Mouse (Mus musculus) left cerebral cortex, adult 18-20 months (tissue): ENCODE data around the gene Slc9a9. TPM values are rescaled to one million over a fixed set of nuclear protein-coding genes. Genes with fewer than 3 reads are reported as not detected.
A peak's percentile ranks its signal among the peaks of the same experiment; 100 is the strongest.

ENCODE experiments used
- DNase-seq, 2 experiments: peaks; one replicate each; pipeline ENCODE4 v3.0.0; 2021 to 2022; ENCODE audit warnings: low spot score in 2 of 2, mixed read lengths in 1 of 2
- total RNA-seq, 2 experiments: library from RNA; stranded (reverse); gene quantifications; 2 replicates each; pipeline ENCODE4 v1.2.3; 2021

Slc9a9 gene
- total RNA-seq, 2 experiments from 2014 or later, result 20.7 to 27.4 TPM

GRCm38 (mm10) chr9:94821268-94821667, 151.6 kb downstream of the Slc9a9 start:
- no peak for DNase-seq

DNA sequence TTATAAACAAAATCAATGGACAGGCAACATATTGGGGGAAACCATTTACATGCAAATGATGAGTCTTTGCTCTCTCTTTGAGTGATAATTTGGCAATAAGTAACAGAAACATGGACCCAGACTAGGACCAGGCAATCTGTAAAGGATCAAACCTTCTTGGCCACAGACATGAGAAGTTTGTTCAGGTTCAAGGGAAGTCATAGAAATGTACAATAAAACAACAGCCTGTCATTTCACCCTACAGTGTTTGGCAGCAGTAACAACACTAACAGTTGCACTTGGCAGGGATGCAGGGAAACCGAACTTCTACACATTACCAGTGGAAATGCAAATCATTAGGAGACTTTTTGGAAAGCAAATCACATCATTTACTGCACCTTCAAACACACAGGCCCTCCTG, 164.1 kb downstream of the Slc9a9 start:
- DNase-seq, result no peak

- no peak for DNase-seq
Observed at GRCm38 (mm10) chr9:94837384-94837783, 167.7 kb downstream of the Slc9a9 start.

GRCm38 (mm10) chr9:94838479-94839031, 168.8 kb downstream of the Slc9a9 start:
- no peak for DNase-seq

GRCm38 (mm10) chr9:94839204-94839603, 169.5 kb downstream of the Slc9a9 start:
- no peak for DNase-seq

GRCm38 (mm10) chr9:94840398-94840797, 170.7 kb downstream of the Slc9a9 start:
- DNase-seq, result no peak

DNA sequence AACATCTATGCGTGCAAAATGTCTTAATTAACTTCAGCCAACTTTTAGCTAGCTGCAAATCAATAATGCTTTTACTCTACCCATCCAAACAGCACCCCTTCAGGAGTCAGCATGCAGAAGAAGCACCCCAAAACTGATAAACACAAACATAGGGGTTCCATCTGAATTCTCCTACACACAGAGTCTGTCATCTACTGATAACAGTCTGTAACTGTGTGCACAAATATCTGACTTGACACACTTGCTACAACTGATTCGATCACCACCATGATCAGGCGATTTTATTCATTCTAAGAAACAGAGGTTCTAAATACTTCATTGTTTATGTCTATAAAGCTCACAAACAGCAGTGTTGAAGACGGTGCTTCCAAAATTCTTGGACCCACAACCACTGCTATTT, 171.3 kb downstream of the Slc9a9 start:
- DNase-seq, result no peak

DNA sequence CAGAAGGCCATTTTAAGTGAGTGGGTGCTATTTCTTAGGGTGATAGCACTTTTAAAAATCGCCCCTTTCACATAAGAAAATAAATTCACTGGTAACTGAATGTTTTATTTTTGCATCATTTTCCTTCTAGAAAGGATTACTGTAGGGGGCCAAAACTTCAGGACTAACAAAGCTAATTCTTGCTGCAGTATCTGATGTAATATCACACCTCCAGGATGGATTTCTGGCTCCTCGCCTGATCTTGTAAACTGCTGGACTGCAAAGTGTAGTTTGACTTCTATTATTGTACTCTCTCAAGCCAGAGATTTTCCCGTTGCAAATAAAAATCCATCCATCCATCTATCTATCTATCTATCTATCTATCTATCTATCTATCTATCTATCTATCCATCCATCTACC, 174.5 kb downstream of the Slc9a9 start:
- DNase-seq, result no peak

GRCm38 (mm10) chr9:94847624-94848023, 177.9 kb downstream of the Slc9a9 start:
- DNase-seq, result no peak

- DNase-seq, result no peak
Observed at GRCm38 (mm10) chr9:94851550-94851949, 181.8 kb downstream of the Slc9a9 start.

GRCm38 (mm10) chr9:94856093-94856492, 186.4 kb downstream of the Slc9a9 start:
- no peak for DNase-seq

GRCm38 (mm10) chr9:94868557-94868956, 198.8 kb downstream of the Slc9a9 start:
- no peak for DNase-seq

- DNase-seq, result no peak
Observed at GRCm38 (mm10) chr9:94869023-94869799, 199.5 kb downstream of the Slc9a9 start.

GRCm38 (mm10) chr9:94882517-94882916, 212.8 kb downstream of the Slc9a9 start:
- peak; percentile 3 to 5 for DNase-seq

GRCm38 (mm10) chr9:94883435-94883834, 213.7 kb downstream of the Slc9a9 start:
- DNase-seq, result no peak

- DNase-seq, result no peak
Observed at GRCm38 (mm10) chr9:94885151-94885550, 215.4 kb downstream of the Slc9a9 start.

DNA sequence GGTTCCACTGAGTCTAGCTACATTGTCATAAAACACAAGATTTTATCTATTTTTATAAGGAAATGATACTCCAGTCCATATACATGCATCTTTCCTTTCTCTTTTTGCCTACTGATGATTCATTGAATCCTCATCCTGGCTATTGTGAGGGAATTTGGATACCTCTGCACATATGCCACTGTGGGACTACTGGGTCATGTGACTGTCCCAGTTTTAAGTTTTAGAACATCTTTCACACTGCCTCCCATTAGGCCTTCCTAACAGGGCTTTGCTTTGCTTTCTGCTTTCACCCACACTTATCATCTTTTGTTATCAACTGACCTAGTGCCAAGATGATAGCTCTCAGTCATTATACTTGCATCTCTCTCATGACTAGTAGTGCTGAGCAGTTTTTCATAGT, 219.9 kb downstream of the Slc9a9 start:
- DNase-seq, result no peak

- DNase-seq, result no peak
Observed at GRCm38 (mm10) chr9:94895882-94896281, 226.2 kb downstream of the Slc9a9 start.

DNA sequence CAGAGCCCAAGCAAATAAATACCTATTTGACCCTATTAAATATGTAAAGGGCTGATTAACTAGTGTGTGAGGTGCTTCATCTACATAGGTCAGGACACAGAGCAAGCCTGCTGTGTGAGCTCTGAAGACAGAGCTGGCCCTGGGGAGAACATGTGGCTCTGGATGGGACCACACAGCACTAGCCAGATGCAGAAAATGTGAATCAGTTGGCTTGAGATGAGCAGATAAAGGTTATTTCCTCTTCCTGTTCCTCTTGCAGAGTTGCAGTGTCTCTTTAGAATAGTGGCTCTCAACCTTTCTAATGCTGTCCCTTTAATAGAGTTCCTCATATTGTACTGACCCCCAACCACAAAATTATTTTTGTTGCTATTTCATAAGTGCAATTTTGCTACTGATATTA, 234.5 kb downstream of the Slc9a9 start:
- no peak for DNase-seq

GRCm38 (mm10) chr9:94907020-94907610, 237.4 kb downstream of the Slc9a9 start:
- no peak for DNase-seq

- DNase-seq, result no peak
Observed at GRCm38 (mm10) chr9:94912071-94912470, 242.4 kb downstream of the Slc9a9 start.

- DNase-seq, result no peak
Observed at GRCm38 (mm10) chr9:94922062-94922461, 252.4 kb downstream of the Slc9a9 start.

DNA sequence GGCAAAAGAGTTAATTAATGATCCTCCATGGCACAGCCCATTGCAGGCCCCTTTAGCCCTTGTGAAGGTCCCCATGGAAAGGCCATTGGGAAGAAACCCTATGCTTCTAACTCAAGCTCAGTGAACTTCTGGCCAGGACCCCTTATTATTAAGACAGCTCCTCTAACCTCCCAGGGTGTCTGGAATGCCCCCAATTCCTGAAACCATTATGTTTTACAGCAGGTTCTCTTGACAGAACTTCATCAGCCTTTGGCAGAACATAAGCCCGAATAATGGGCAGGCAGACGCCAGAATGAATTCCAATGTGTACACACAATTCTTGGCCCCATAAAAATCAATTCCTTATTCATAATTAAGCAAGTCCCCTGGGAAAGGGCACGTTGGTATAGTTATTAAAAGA, 256.1 kb downstream of the Slc9a9 start:
- DNase-seq, result no peak
